ENCODE assay signal across 9 mouse cellular contexts in genomic region chr4:65279979-65280677, GRCm38 (mm10).
A peak's percentile ranks its signal among the peaks of the same experiment; 100 is the strongest.
DNase-seq lines count a peak whose midpoint lies in the region; ATAC-seq lines count a peak whose summit lies in the region.
"Had no signal": no experiment of that assay in that cellular context is flagged by ENCODE, and none has a peak within 500 bp of the region (broad histone marks: within the 10 kb centered on the region; RNA-seq: fewer than 3 reads in every experiment).

No protein-coding gene starts in this region.

- H3K4me2 ChIP-seq in hindbrain, embryonic 16.5 days (ENCODE audit: low read length), result peak overlapping the region; percentile 10; the same call in 1 of the 2 replicates
- peak overlapping the region; percentile 19; the same call in 1 of the 2 replicates for H3K4me2 ChIP-seq in midbrain, embryonic 16.5 days (ENCODE audit: low read length)

- peak; percentile 54; the same call in 1 of the 2 replicates for ATAC-seq in hindbrain, embryonic 16.5 days
- ATAC-seq in midbrain, embryonic 16.5 days, result peak; percentile 81

- H3K27ac ChIP-seq in hindbrain, embryonic 16.5 days (ENCODE audit: low read depth, low read length), result no peak overlapping the region
- no peak overlapping the region for H3K27ac ChIP-seq in midbrain, embryonic 16.5 days (ENCODE audit: low read length)

- intact Hi-C loops in gastrocnemius, postnatal 14 days (cut with DNase I; ENCODE audit: low total_unique reads), result no loop called here

- no peaks in the 10 kb centered on the region for H3K36me3 ChIP-seq in hindbrain, embryonic 16.5 days (ENCODE audit: control insufficient read depth, insufficient read depth, low read length)
- H3K36me3 ChIP-seq in midbrain, embryonic 16.5 days (ENCODE audit: control insufficient read depth, insufficient read depth, low read length), result no peaks in the 10 kb centered on the region

- peak; percentile 71 for DNase-seq in ZHBTc4 (ENCODE audit: low read depth, low spot score)
- peak; percentile 67 for DNase-seq in embryo, embryonic 9.5 days (ENCODE audit: extremely low spot score)
- no peak for DNase-seq in right cerebral cortex, postnatal 25 days
- DNase-seq in adrenal gland, postnatal 36 days, result no peak
- no peak for DNase-seq in gastrocnemius, postnatal 14 days
- DNase-seq: cerebellum, adult 8-10 months; kidney, adult 18-20 months had no signal

- H3K27me3 ChIP-seq in hindbrain, embryonic 16.5 days (replicated peaks; ENCODE audit: control insufficient read depth, insufficient read depth, low read length), result no peaks in the 10 kb centered on the region
- peaks cover 3% of the 10 kb centered on the region; the same call in 1 of the 2 replicates for H3K27me3 ChIP-seq in midbrain, embryonic 16.5 days (ENCODE audit: control insufficient read depth, insufficient read depth, low read depth, low read length)

- no peak overlapping the region for H3K9ac ChIP-seq in hindbrain, embryonic 16.5 days (ENCODE audit: low read depth, low read length)
- H3K9ac ChIP-seq in midbrain, embryonic 16.5 days (ENCODE audit: low read depth, low read length), result no peak overlapping the region

- WGBS in hindbrain, embryonic 16.5 days, result under 1% methylated on average over 7 of the region's 7 CpGs
- 3% methylated on average over 7 of the region's 7 CpGs for WGBS in midbrain, embryonic 16.5 days

- no peaks in the 10 kb centered on the region; the same call in 1 of the 2 replicates for H3K4me1 ChIP-seq in hindbrain, embryonic 16.5 days (ENCODE audit: control insufficient read depth, insufficient read depth, low read depth, low read length)
- peaks cover 9% of the 10 kb centered on the region for H3K4me1 ChIP-seq in midbrain, embryonic 16.5 days (ENCODE audit: control insufficient read depth, insufficient read depth, low read length)

- no peaks in the 10 kb centered on the region for H3K9me3 ChIP-seq in hindbrain, embryonic 16.5 days (ENCODE audit: control insufficient read depth, low read length)
- H3K9me3 ChIP-seq in midbrain, embryonic 16.5 days (replicated peaks; ENCODE audit: control insufficient read depth, low read length, poor library complexity, severe bottlenecking), result no peaks in the 10 kb centered on the region

- no peak overlapping the region for H3K4me3 ChIP-seq in hindbrain, embryonic 16.5 days (ENCODE audit: low read length)
- no peak overlapping the region for H3K4me3 ChIP-seq in midbrain, embryonic 16.5 days (ENCODE audit: low read depth, low read length)

Comparison
In these comparisons a context has a peak if more than half of its experiments do, and no peak if none do; other contexts are left out.
1. DNase-seq: peak in ZHBTc4 (single experiment) and embryo, embryonic 9.5 days (single experiment); none in right cerebral cortex, postnatal 25 days (single experiment), adrenal gland, postnatal 36 days (0 of 2) and gastrocnemius, postnatal 14 days (single experiment).